Mouse (Mus musculus) left cerebral cortex, adult 2 months (tissue): ENCODE results near the gene Ankrd12. TPM values are rescaled to one million over a fixed set of nuclear protein-coding genes. Genes with fewer than 3 reads are reported as not detected.

Experiments
- DNase-seq, 2 experiments: peaks; one replicate each; pipeline ENCODE4 v3.0.0; 2021 to 2022; ENCODE audit warnings: low spot score in 2 of 2, mixed read lengths in 1 of 2; ENCODE audit errors: extremely low spot score in 1 of 2
- H3K27ac ChIP-seq: fragments of 200-600 bp; 2 replicates; pipeline ENCODE4 v1.8.1; 2022
- H3K4me3 ChIP-seq: fragments of 200-600 bp; 2 replicates; pipeline ENCODE4 v1.8.1; 2022
- CTCF ChIP-seq: fragments of 200-600 bp; IDR thresholded peaks from 2 replicates; pipeline ENCODE4 v1.8.1; 2022; ENCODE audit warnings: antibody characterized with exemption, mild to moderate bottlenecking, moderate library complexity
- intact Hi-C: fragments of 180-260 bp; cut with DNase I; formaldehyde crosslinking; loops from one replicate; pipeline ENCODE4 v1.15.1; 2025
- total RNA-seq, 2 experiments: library from RNA; stranded (reverse); gene quantifications; 2 replicates each; pipeline ENCODE4 v1.2.3; 2021

Gene Ankrd12
- total RNA-seq, 2 experiments from 2014 or later, result 276 to 279 TPM

GRCm38 (mm10) chr17:66106601-66107267 lies 29.8 kb upstream of the Ankrd12 start:
- peak; percentile 93 for TF ChIP-seq CTCF
- intact Hi-C loops, result loop anchor here (5.0 kb wide), 1 partner anchor 234 kb away; no protein-coding TSS in a partner anchor
- DNase-seq, result peak in 1 of 2 experiments; percentile 44
- no peak overlapping the region for H3K4me3 ChIP-seq
- no peak overlapping the region for H3K27ac ChIP-seq

- no peak overlapping the region for H3K27ac ChIP-seq
- no peak overlapping the region for H3K4me3 ChIP-seq
- no peak for TF ChIP-seq CTCF
- DNase-seq, result no peak
- intact Hi-C loops, result no loop called here
Measured at GRCm38 (mm10) chr17:66104076-66104475, 27.2 kb upstream of the Ankrd12 start.

- peak within 1 kb of the TSS; percentile 63 for H3K4me3 ChIP-seq
- DNase-seq, result peak; percentile 87 to 92
- peak within 1 kb of the TSS; percentile 97 for H3K27ac ChIP-seq
- intact Hi-C loops, result loop anchor here (1.0 kb wide), 1 partner anchor 24 kb away; the partner anchor contains the start of gene Ankrd12
- TF ChIP-seq CTCF, result peak; percentile 87
Measured at GRCm38 (mm10) chr17:66101380-66102330, 24.8 kb upstream of the Ankrd12 start, which contains the start of gene Ndufv2. TSS of gene Ndufv2 (minus strand) at chr17:66101559.

GRCm38 (mm10) chr17:66100566-66101379 lies 23.9 kb upstream of the Ankrd12 start:
- H3K27ac ChIP-seq, result peak overlapping the region; percentile 97
- H3K4me3 ChIP-seq, result peak overlapping the region; percentile 63
- no peak for DNase-seq
- intact Hi-C loops, result loop anchor here (1.0 kb wide), 1 partner anchor 23 kb away; the partner anchor contains the start of gene Ankrd12
- TF ChIP-seq CTCF, result no peak

GRCm38 (mm10) chr17:66092664-66093063 lies 15.8 kb upstream of the Ankrd12 start:
- H3K4me3 ChIP-seq, result no peak overlapping the region
- no peak; the same call in 1 of the 2 replicates for TF ChIP-seq CTCF
- intact Hi-C loops, result no loop called here
- DNase-seq, result no peak
- no peak overlapping the region for H3K27ac ChIP-seq

- Histone ChIP-seq H3K4me3 (no peak overlapping the region), H3K27ac (no peak overlapping the region)
- no peak for TF ChIP-seq CTCF
- no peak for DNase-seq
- intact Hi-C loops, result no loop called here
Measured at GRCm38 (mm10) chr17:66092065-66092464, 15.2 kb upstream of the Ankrd12 start.

GRCm38 (mm10) chr17:66091392-66091791 lies 14.5 kb upstream of the Ankrd12 start:
- intact Hi-C loops, result no loop called here
- DNase-seq, result no peak

GRCm38 (mm10) chr17:66090251-66090650 lies 13.4 kb upstream of the Ankrd12 start:
- Histone ChIP-seq H3K4me3 (no peak overlapping the region), H3K27ac (no peak overlapping the region)
- no peak for DNase-seq
- TF ChIP-seq CTCF, result no peak
- intact Hi-C loops, result no loop called here

More at GRCm38 (mm10) chr17:66091392-66091791, 14.5 kb upstream of the Ankrd12 start:
- Histone ChIP-seq H3K27ac (no peak overlapping the region), H3K4me3 (no peak overlapping the region)
- TF ChIP-seq CTCF, result no peak

GRCm38 (mm10) chr17:66085038-66085437 lies 8.1 kb upstream of the Ankrd12 start:
- no peak for DNase-seq
- intact Hi-C loops, result no loop called here
- Histone ChIP-seq H3K4me3 (no peak overlapping the region), H3K27ac (no peak overlapping the region)
- no peak for TF ChIP-seq CTCF

- Histone ChIP-seq H3K27ac (no peak overlapping the region), H3K4me3 (no peak overlapping the region)
- DNase-seq, result no peak
- TF ChIP-seq CTCF, result peak; percentile 9; the same call in 1 of the 2 replicates
- intact Hi-C loops, result no loop called here
Measured at GRCm38 (mm10) chr17:66084486-66084885, 7.6 kb upstream of the Ankrd12 start.

GRCm38 (mm10) chr17:66077437-66077850 lies 555 bp upstream of the Ankrd12 start:
- TF ChIP-seq CTCF, result no peak
- intact Hi-C loops, result loop anchor here (1.0 kb wide), 2 partner anchors 12 to 24 kb away; partner anchors contain the start of gene Ndufv2
- Histone ChIP-seq H3K4me3 (peak overlapping the region; percentile 97), H3K27ac (peak overlapping the region; percentile 96)
- DNase-seq, result no peak
